Mouse (Mus musculus) ES-E14 (cell line): ENCODE measurements around the gene Trpm8.

ENCODE experiments used
- CHD2 ChIP-seq: IDR thresholded peaks from 2 replicates; pipeline ENCODE4 v1.6.1; 2014; ENCODE audit warnings: mild to moderate bottlenecking, low read depth, low read length, inconsistent platforms
- MAFK ChIP-seq: IDR thresholded peaks from 2 replicates; pipeline ENCODE4 v1.6.1; 2014; ENCODE audit warnings: mild to moderate bottlenecking, low read depth, low read length, inconsistent platforms; ENCODE audit not compliant: insufficient read depth
- ZC3H11A ChIP-seq: IDR thresholded peaks from 2 replicates; pipeline ENCODE4 v1.6.1; 2012; ENCODE audit warnings: low read depth, mild to moderate bottlenecking, inconsistent platforms, low read length, borderline replicate concordance
- ZNF384 ChIP-seq: IDR thresholded peaks from 2 replicates; pipeline ENCODE4 v1.6.1; 2012; ENCODE audit warnings: low read depth, low read length, inconsistent platforms

GRCm38 (mm10) chr1:88290511-88290910 lies 13.1 kb downstream of the Trpm8 start:
- TF ChIP-seq MAFK (no peak), CHD2 (no peak), ZC3H11A (no peak), ZNF384 (no peak)
